Mouse (Mus musculus) myocyte (in vitro differentiated cells): ENCODE data around the gene Dtx1.

Experiments
- CEBPB ChIP-seq: IDR thresholded peaks from 2 replicates; pipeline ENCODE4 v1.6.1; 2011; ENCODE audit warnings: mild to moderate bottlenecking, moderate library complexity; ENCODE audit not compliant: poor library complexity, insufficient read depth, severe bottlenecking
- E2F4 ChIP-seq: IDR thresholded peaks from one replicate; pipeline ENCODE4 v1.6.1; 2011; ENCODE audit warnings: mild to moderate bottlenecking, control low read depth, moderate library complexity; ENCODE audit not compliant: insufficient read depth
- MAX ChIP-seq: IDR thresholded peaks from one replicate; pipeline ENCODE4 v1.6.1; 2011; ENCODE audit warnings: low read depth, mild to moderate bottlenecking, control low read depth
- MYOD1 ChIP-seq, 3 experiments: IDR thresholded peaks; one replicate each; pipeline ENCODE4 v1.6.1; 2011; ENCODE audit warnings: control low read depth in 2 of 3, low read depth in 2 of 3, mild to moderate bottlenecking in 2 of 3, moderate library complexity in 1 of 3; ENCODE audit not compliant: insufficient read length in 2 of 3, control insufficient read depth in 1 of 3
- MYOG ChIP-seq, 3 experiments: IDR thresholded peaks; one replicate each; pipeline ENCODE4 v1.6.1; 2011; ENCODE audit warnings: control low read depth in 2 of 3, low read depth in 2 of 3, mild to moderate bottlenecking in 2 of 3; ENCODE audit not compliant: insufficient read length in 2 of 3, control insufficient read depth in 1 of 3, insufficient read depth in 1 of 3
- POLR2A ChIP-seq: IDR thresholded peaks from one replicate; pipeline ENCODE4 v1.6.1; 2011; ENCODE audit warnings: low read depth, mild to moderate bottlenecking, control low read depth, moderate library complexity; ENCODE audit not compliant: insufficient read length
- POLR2AphosphoS2 ChIP-seq: IDR thresholded peaks from one replicate; pipeline ENCODE4 v1.6.1; 2011; ENCODE audit warnings: low read depth, control low read depth; ENCODE audit not compliant: insufficient read length
- TCF12 ChIP-seq: IDR thresholded peaks from one replicate; pipeline ENCODE4 v1.6.1; 2011; ENCODE audit warnings: mild to moderate bottlenecking, control low read depth; ENCODE audit not compliant: poor library complexity, insufficient read depth, severe bottlenecking
- TCF3 ChIP-seq: IDR thresholded peaks from one replicate; pipeline ENCODE4 v1.6.1; 2011; ENCODE audit warnings: low read depth, control low read depth; ENCODE audit not compliant: insufficient read length
- USF1 ChIP-seq: IDR thresholded peaks from one replicate; pipeline ENCODE4 v1.6.1; 2011; ENCODE audit warnings: low read depth, mild to moderate bottlenecking, control low read depth, moderate library complexity

GRCm38 (mm10) chr5:120702421-120702820 lies 9.3 kb downstream of the Dtx1 start:
- no peak for TF ChIP-seq POLR2A
- TF ChIP-seq USF1, result no peak
- TF ChIP-seq POLR2AphosphoS2, result no peak
- TF ChIP-seq E2F4, result no peak
- no peak for TF ChIP-seq MAX
- no peak for TF ChIP-seq TCF12
- no peak for TF ChIP-seq TCF3
- no peak for TF ChIP-seq MYOG (IDR thresholded peaks at IDR 0.05; ENCODE audit: control insufficient read depth in 1 of 3, insufficient read depth in 1 of 3, insufficient read length in 2 of 3, low read depth in 2 of 3)
- no peak for TF ChIP-seq CEBPB
- no peak for TF ChIP-seq MYOD1 (IDR thresholded peaks at IDR 0.05; ENCODE audit: control insufficient read depth in 1 of 3, insufficient read length in 2 of 3, low read depth in 2 of 3)
